Mouse (Mus musculus) small intestine, adult 2 months (tissue): ENCODE data around the gene Galnt9. TPM values are rescaled to one million over a fixed set of nuclear protein-coding genes. Genes with fewer than 3 reads are reported as not detected.

Experiments used
- H3K27ac ChIP-seq: fragments of 200-500 bp; 2 replicates; pipeline ENCODE4 v1.5.1; 2012; ENCODE audit warnings: low read depth, low read length, control low read depth, inconsistent platforms; ENCODE audit not compliant: insufficient read depth
- H3K27me3 ChIP-seq: fragments of 200-500 bp; 2 replicates; pipeline ENCODE4 v1.6.1; 2012; ENCODE audit warnings: mild to moderate bottlenecking, moderate library complexity, low read length, inconsistent platforms; ENCODE audit not compliant: control insufficient read depth, insufficient read depth
- H3K36me3 ChIP-seq: fragments of 200-500 bp; 2 replicates; pipeline ENCODE4 v1.6.1; 2012; ENCODE audit warnings: mild to moderate bottlenecking, low read length, control low read depth, inconsistent platforms; ENCODE audit not compliant: control insufficient read depth, insufficient read depth
- H3K4me1 ChIP-seq: fragments of 200-500 bp; 2 replicates; pipeline ENCODE4 v1.6.1; 2012; ENCODE audit warnings: low read length, inconsistent platforms, mixed read lengths; ENCODE audit not compliant: control insufficient read depth, insufficient read depth, insufficient read length
- H3K4me3 ChIP-seq: fragments of 200-500 bp; 2 replicates; pipeline ENCODE4 v1.5.1; 2012; ENCODE audit warnings: low read depth, mild to moderate bottlenecking, control low read depth, inconsistent platforms, low read length, moderate library complexity
- CTCF ChIP-seq: fragments of 200-500 bp; IDR thresholded peaks from 2 replicates; pipeline ENCODE4 v1.5.1; 2012; ENCODE audit warnings: low read depth, mild to moderate bottlenecking, control low read depth, inconsistent platforms, low read length, moderate library complexity, mixed read lengths; ENCODE audit not compliant: insufficient replicate concordance, insufficient read length; ENCODE audit errors: extremely low read depth
- POLR2A ChIP-seq: fragments of 200-500 bp; IDR thresholded peaks from 2 replicates; pipeline ENCODE4 v1.6.1; 2012; ENCODE audit warnings: low read depth, mild to moderate bottlenecking, control low read depth, inconsistent platforms, low read length, moderate library complexity
- WGBS: fragments of 180-500 bp; shearing (Covaris S2); methylation state at CpG from one replicate; pipeline ENCODE4 v1.1.7; 2018; 5-methylcytosine and 5-hydroxymethylcytosine counted together
- polyA plus RNA-seq: library from polyadenylated mRNA; depleted of rRNA; stranded (reverse); fragments of >200 nt; gene quantifications from 2 replicates; pipeline ENCODE4 v1.2.3, GENCODE M21; 2012

Galnt9 gene
- polyA plus RNA-seq, 1 experiment: 0.18 TPM

DNA sequence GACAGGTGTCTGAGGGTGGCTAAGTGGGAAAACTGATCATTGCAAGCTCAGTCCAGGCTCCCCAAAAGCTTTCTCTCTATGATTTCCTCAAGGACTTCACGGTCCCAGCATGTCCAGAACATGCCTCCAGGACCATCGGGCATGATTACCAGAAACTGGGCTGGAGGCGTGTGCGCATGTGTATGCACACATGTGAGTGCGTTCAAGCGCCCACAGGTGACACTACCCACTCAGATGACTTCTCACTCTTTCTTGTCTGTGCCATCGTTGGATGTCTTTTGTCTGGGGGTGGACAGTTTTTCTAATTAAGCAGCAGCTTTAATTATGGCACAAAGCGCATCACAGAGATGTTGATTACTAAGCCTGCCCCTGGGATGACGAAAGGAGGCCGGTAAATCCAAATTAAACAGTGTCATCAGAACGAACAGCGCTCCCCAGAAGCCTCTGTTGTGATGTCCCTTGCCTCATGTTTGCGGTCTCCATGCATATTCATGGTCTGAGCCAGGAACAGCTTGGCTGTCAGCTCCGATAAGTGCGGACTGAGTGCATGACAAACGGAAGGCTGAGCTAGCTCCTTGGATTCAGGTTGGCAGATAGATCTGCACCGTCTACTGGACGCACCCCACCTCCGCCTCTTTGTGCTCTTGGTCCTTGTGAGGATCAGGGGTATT, 36.5 kb downstream of the Galnt9 start:
- TF ChIP-seq POLR2A: no peak
- no peak for TF ChIP-seq CTCF
- no peaks in the 10 kb centered on the region for H3K4me1 ChIP-seq
- 86% methylated on average over 19 of the region's 19 CpGs for WGBS
- H3K27me3 ChIP-seq: no peaks in the 10 kb centered on the region
- H3K27ac ChIP-seq: no peak overlapping the region
- H3K36me3 ChIP-seq: no peaks in the 10 kb centered on the region
- no peak overlapping the region for H3K4me3 ChIP-seq

GRCm38 (mm10) chr5:110582647-110583538, 38.7 kb downstream of the Galnt9 start:
- no peaks in the 10 kb centered on the region for H3K4me1 ChIP-seq
- TF ChIP-seq CTCF: no peak
- no peak for TF ChIP-seq POLR2A
- H3K27me3 ChIP-seq: no peaks in the 10 kb centered on the region
- 58% methylated on average over 10 of the region's 10 CpGs for WGBS
- no peak overlapping the region for H3K4me3 ChIP-seq
- no peak overlapping the region for H3K27ac ChIP-seq
- H3K36me3 ChIP-seq: no peaks in the 10 kb centered on the region

DNA sequence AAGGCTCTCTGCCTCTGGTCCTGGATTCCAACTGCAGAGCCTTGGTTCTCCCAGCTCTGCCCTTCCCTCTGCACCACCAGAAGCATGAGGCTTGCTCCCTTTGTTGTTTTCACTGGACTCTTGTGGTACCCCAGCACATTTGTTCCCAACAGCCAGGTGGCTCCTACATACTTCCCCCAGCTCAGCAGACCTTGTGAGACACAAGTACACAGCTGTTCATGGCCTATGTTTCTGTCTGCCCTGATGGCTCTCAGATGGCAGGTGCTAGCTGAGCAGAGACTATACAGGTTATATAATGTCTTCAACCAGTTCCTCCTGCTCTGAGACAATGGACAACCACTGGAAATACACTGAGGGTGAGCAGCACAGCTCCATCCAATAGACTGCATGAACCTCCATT, 43.3 kb downstream of the Galnt9 start:
- H3K36me3 ChIP-seq: no peaks in the 10 kb centered on the region
- TF ChIP-seq CTCF (no peak), POLR2A (no peak)
- no peak overlapping the region for H3K4me3 ChIP-seq

GRCm38 (mm10) chr5:110589833-110590232, 45.7 kb downstream of the Galnt9 start:
- H3K27ac ChIP-seq: no peak overlapping the region
- H3K4me1 ChIP-seq: no peaks in the 10 kb centered on the region
- no peaks in the 10 kb centered on the region for H3K27me3 ChIP-seq
- TF ChIP-seq CTCF: no peak
- TF ChIP-seq POLR2A: no peak
- H3K36me3 ChIP-seq: no peaks in the 10 kb centered on the region
- 89% methylated on average over 8 of the region's 8 CpGs for WGBS
- H3K4me3 ChIP-seq: no peak overlapping the region

More for the DNA sequence above, 43.3 kb downstream of the Galnt9 start:
- Histone ChIP-seq H3K27me3 (no peaks in the 10 kb centered on the region), H3K4me1 (no peaks in the 10 kb centered on the region), H3K27ac (no peak overlapping the region)

GRCm38 (mm10) chr5:110594465-110594864, 50.3 kb downstream of the Galnt9 start:
- H3K36me3 ChIP-seq: no peaks in the 10 kb centered on the region
- H3K4me1 ChIP-seq: no peaks in the 10 kb centered on the region
- TF ChIP-seq CTCF: no peak
- TF ChIP-seq POLR2A: no peak
- no peak overlapping the region for H3K4me3 ChIP-seq
- 86% methylated on average over 8 of the region's 8 CpGs for WGBS
- no peaks in the 10 kb centered on the region for H3K27me3 ChIP-seq
- no peak overlapping the region for H3K27ac ChIP-seq

DNA sequence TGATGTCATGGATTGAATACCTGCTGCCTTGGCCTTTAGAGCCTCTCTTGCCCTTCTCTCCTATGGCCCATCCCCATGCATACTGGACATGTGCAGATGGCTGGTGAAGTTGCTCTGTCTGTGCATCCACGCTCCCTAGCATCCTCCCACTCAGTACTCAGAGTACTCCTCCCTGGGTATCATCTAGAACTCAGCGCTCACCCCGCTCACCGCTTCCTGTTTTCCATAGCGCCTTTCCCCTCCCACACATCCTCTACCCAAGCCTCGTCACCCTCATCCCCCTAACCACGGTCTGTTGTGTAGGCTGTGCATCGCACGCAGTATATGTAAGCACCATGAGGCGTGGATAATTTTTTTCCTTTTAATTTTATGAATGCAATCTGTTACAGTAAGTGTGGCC, 51.2 kb downstream of the Galnt9 start:
- TF ChIP-seq POLR2A (no peak), CTCF (no peak)
- H3K4me3 ChIP-seq: no peak overlapping the region
- no peaks in the 10 kb centered on the region for H3K36me3 ChIP-seq
- no peaks in the 10 kb centered on the region for H3K4me1 ChIP-seq
- no peak overlapping the region for H3K27ac ChIP-seq
- H3K27me3 ChIP-seq: no peaks in the 10 kb centered on the region
- WGBS: 84% methylated on average over 10 of the region's 10 CpGs

- TF ChIP-seq POLR2A (no peak), CTCF (no peak)
Observed at GRCm38 (mm10) chr5:110596086-110596780, 52.1 kb downstream of the Galnt9 start.

More at GRCm38 (mm10) chr5:110596086-110596780, 52.1 kb downstream of the Galnt9 start:
- Histone ChIP-seq H3K27ac (no peak overlapping the region), H3K27me3 (no peaks in the 10 kb centered on the region), H3K36me3 (no peaks in the 10 kb centered on the region), H3K4me3 (no peak overlapping the region), H3K4me1 (no peaks in the 10 kb centered on the region)
- 81% methylated on average over 15 of the region's 15 CpGs for WGBS
